Mouse (Mus musculus): Measurements from ENCODE around the gene Ptpn11.
"Not testable (repeated sequence)": the region's sequence is repeated elsewhere in the genome, so short reads cannot be mapped to it uniquely, and the experiment has no call there.

Gene Ptpn11

GRCm38 (mm10) chr5:121215380-121216125 is 24.4 kb upstream of the Ptpn11 start:
- peak; percentile 72 for DNase-seq (ENCODE audit: extremely low spot score, low spot score)

GRCm38 (mm10) chr5:121214707-121215106 is 23.5 kb upstream of the Ptpn11 start:
- DNase-seq (ENCODE audit: extremely low spot score, low spot score), result no peak

GRCm38 (mm10) chr5:121212108-121212507 is 20.9 kb upstream of the Ptpn11 start:
- no peak for DNase-seq (ENCODE audit: extremely low spot score, low spot score)

- no peak for DNase-seq (ENCODE audit: extremely low spot score, low spot score)
Measured at GRCm38 (mm10) chr5:121210601-121210924, 19.4 kb upstream of the Ptpn11 start.

GRCm38 (mm10) chr5:121209755-121210600 is 18.8 kb upstream of the Ptpn11 start:
- no peak for DNase-seq (ENCODE audit: extremely low spot score, low spot score)

- DNase-seq (ENCODE audit: extremely low spot score, low spot score), result no peak
Measured at GRCm38 (mm10) chr5:121206984-121207383, 15.8 kb upstream of the Ptpn11 start.

- DNase-seq (ENCODE audit: extremely low spot score, low spot score), result no peak
Measured at GRCm38 (mm10) chr5:121206540-121206939, 15.3 kb upstream of the Ptpn11 start.

- DNase-seq (ENCODE audit: extremely low spot score, low spot score), result not testable (repeated sequence)
Measured at GRCm38 (mm10) chr5:121205537-121206130, 14.4 kb upstream of the Ptpn11 start.

- DNase-seq (ENCODE audit: extremely low spot score, low spot score), result peak; percentile 77
Measured at GRCm38 (mm10) chr5:121204132-121205089, 13.2 kb upstream of the Ptpn11 start, which contains the start of gene Rpl6. Rpl6 (plus strand) TSS chr5:121204481.

- no peak for DNase-seq (ENCODE audit: extremely low spot score, low spot score)
Measured at GRCm38 (mm10) chr5:121202467-121202866, 11.3 kb upstream of the Ptpn11 start.

- DNase-seq (ENCODE audit: extremely low spot score, low spot score), result no peak
Measured at GRCm38 (mm10) chr5:121201739-121202138, 10.5 kb upstream of the Ptpn11 start.

GRCm38 (mm10) chr5:121198376-121198775 is 7.2 kb upstream of the Ptpn11 start:
- DNase-seq (ENCODE audit: extremely low spot score, low spot score), result no peak

GRCm38 (mm10) chr5:121197337-121197736 is 6.1 kb upstream of the Ptpn11 start:
- DNase-seq (ENCODE audit: extremely low spot score, low spot score), result no peak

- no peak for DNase-seq (ENCODE audit: extremely low spot score, low spot score)
Measured at GRCm38 (mm10) chr5:121196764-121197163, 5.6 kb upstream of the Ptpn11 start.

- no peak for DNase-seq (ENCODE audit: extremely low spot score, low spot score)
Measured at GRCm38 (mm10) chr5:121194173-121194572, 3.0 kb upstream of the Ptpn11 start.

- DNase-seq (ENCODE audit: extremely low spot score, low spot score), result no peak
Measured at GRCm38 (mm10) chr5:121191584-121191906, 348 bp upstream of the Ptpn11 start.

- no peak for DNase-seq (ENCODE audit: extremely low spot score, low spot score)
Measured at GRCm38 (mm10) chr5:121190210-121190835, 874 bp downstream of the Ptpn11 start.

GRCm38 (mm10) chr5:121189182-121189581 is 2.0 kb downstream of the Ptpn11 start:
- DNase-seq (ENCODE audit: extremely low spot score, low spot score), result no peak

- no peak for DNase-seq (ENCODE audit: extremely low spot score, low spot score)
Measured at GRCm38 (mm10) chr5:121188265-121188664, 2.9 kb downstream of the Ptpn11 start.

- DNase-seq (ENCODE audit: extremely low spot score, low spot score), result no peak
Measured at GRCm38 (mm10) chr5:121187580-121188001, 3.6 kb downstream of the Ptpn11 start.

Data from neural tube, embryonic 10.5 days (tissue).